In genomic region chr13:43501601-43502000, GRCm38 (mm10) we compare ENCODE assay signal across 19 mouse cellular contexts. TPM values are rescaled to one million over a fixed set of nuclear protein-coding genes. Genes with fewer than 3 reads are reported as not detected.
DNase-seq lines count a peak whose midpoint lies in the region; TF ChIP-seq lines count a peak whose summit lies in the region.
"Had no signal": no experiment of that assay in that cellular context is flagged by ENCODE, and none has a peak within 500 bp of the region (broad histone marks: within the 10 kb centered on the region; RNA-seq: fewer than 3 reads in every experiment).

No protein-coding gene starts in this region.

- TF ChIP-seq POLR2A in cerebellum, adult 2 months (IDR thresholded peaks at IDR 0.05; ENCODE audit: borderline replicate concordance, insufficient read depth, low read length) = no peak

- DNase-seq in ES-CJ7 (ENCODE audit: low read depth, low spot score) (peak; percentile 67), ZHBTc4 (ENCODE audit: low read depth, low spot score) (peak; percentile 67)
- peak; percentile 59 for DNase-seq in retina, postnatal 1 day
- DNase-seq in left cerebral cortex, adult 9 months (ENCODE audit: low spot score in 2 of 2) = no peak
- no peak for DNase-seq in frontal cortex, postnatal 36 days (ENCODE audit: low spot score in 2 of 2)
- no peak for DNase-seq in cerebellum, adult 2 months
- DNase-seq: adrenal gland, adult 2 months; adrenal gland, postnatal 10 days; adrenal gland, postnatal 25 days; cerebellum, adult 11 months; cerebellum, adult 18-20 months; cerebellum, adult 9-10 months; cerebellum, postnatal 10 days; cerebellum, postnatal 25 days; forebrain, postnatal 0 days had no signal

- H3K27ac ChIP-seq in cerebellum, adult 2 months (ENCODE audit: insufficient read depth, low read length) = no peak overlapping the region
- H3K27ac ChIP-seq: embryonic facial prominence, embryonic 10.5 days; embryonic facial prominence, embryonic 12.5 days; forebrain, embryonic 13.5 days; forebrain, embryonic 15.5 days had no signal

- no peaks in the 10 kb centered on the region for H3K27me3 ChIP-seq in cerebellum, adult 2 months (ENCODE audit: control insufficient read depth, insufficient read depth, low read length)
- H3K27me3 ChIP-seq: embryonic facial prominence, embryonic 12.5 days; forebrain, embryonic 13.5 days; forebrain, embryonic 15.5 days had no signal

- H3K4me1 ChIP-seq in cerebellum, adult 2 months (ENCODE audit: control insufficient read depth, insufficient read depth, low read length) = peaks cover 3% of the 10 kb centered on the region

- H3K4me3 ChIP-seq in cerebellum, adult 2 months (replicated peaks; ENCODE audit: insufficient read depth, low read depth, low read length) = no peak overlapping the region
- H3K4me3 ChIP-seq: embryonic facial prominence, embryonic 10.5 days; embryonic facial prominence, embryonic 12.5 days; forebrain, embryonic 13.5 days; forebrain, embryonic 15.5 days had no signal

- WGBS in cerebellum, adult 2 months = 74% methylated on average over 5 of the region's 5 CpGs

- TF ChIP-seq CTCF in cerebellum, adult 2 months (IDR thresholded peaks at IDR 0.05; ENCODE audit: borderline replicate concordance, insufficient read depth, low read depth, low read length) = no peak

RNA-seq across cellular contexts. Expression of gene Ranbp9, which starts 20.5 kb away (rescaled TPM):
- 59.9 and 61.6 TPM in 2 replicates for polyA plus RNA-seq in cerebellum, adult 2 months (2012; rRNA removed)

RNA-seq across cellular contexts. Expression of gene Mcur1, which starts 58.4 kb away (rescaled TPM):
- polyA plus RNA-seq in cerebellum, adult 2 months (2012; rRNA removed) = 17.7 and 19.3 TPM in 2 replicates

Comparison
In these comparisons a context has a peak if more than half of its experiments do, and no peak if none do; other contexts are left out.
1. DNase-seq: peak in ES-CJ7 (single experiment), ZHBTc4 (single experiment) and retina, postnatal 1 day (single experiment); none in left cerebral cortex, adult 9 months (0 of 2), frontal cortex, postnatal 36 days (0 of 2) and cerebellum, adult 2 months (0 of 2).